Mouse (Mus musculus): ENCODE measurements around the gene Cand1.

The Cand1 gene

GRCm38 (mm10) chr10:119211251-119211650, 28.6 kb downstream of the Cand1 start:
- DNase-seq (ENCODE audit: low read depth, low spot score), result no peak

- no peak for DNase-seq (ENCODE audit: low read depth, low spot score)
These were observed 33.4 kb downstream of the Cand1 start for GRCm38 (mm10) chr10:119206309-119206932.

GRCm38 (mm10) chr10:119205229-119205628, 34.6 kb downstream of the Cand1 start:
- no peak for DNase-seq (ENCODE audit: low read depth, low spot score)

GRCm38 (mm10) chr10:119204334-119204946, 35.4 kb downstream of the Cand1 start:
- DNase-seq (ENCODE audit: low read depth, low spot score), result no peak

- no peak for DNase-seq (ENCODE audit: low read depth, low spot score)
These were observed 40.0 kb downstream of the Cand1 start for GRCm38 (mm10) chr10:119199864-119200263.

- DNase-seq (ENCODE audit: low read depth, low spot score), result no peak
These were observed 41.5 kb downstream of the Cand1 start for GRCm38 (mm10) chr10:119198186-119198880.

GRCm38 (mm10) chr10:119197621-119198150, 42.2 kb downstream of the Cand1 start:
- DNase-seq (ENCODE audit: low read depth, low spot score), result no peak

GRCm38 (mm10) chr10:119192598-119193372, 47.1 kb downstream of the Cand1 start:
- no peak for DNase-seq (ENCODE audit: low read depth, low spot score)

- DNase-seq (ENCODE audit: low read depth, low spot score), result no peak
These were observed 52.1 kb downstream of the Cand1 start for GRCm38 (mm10) chr10:119187720-119188119.

GRCm38 (mm10) chr10:119169656-119170055, 70.2 kb downstream of the Cand1 start:
- no peak for DNase-seq (ENCODE audit: low read depth, low spot score)

GRCm38 (mm10) chr10:119169237-119169636, 70.6 kb downstream of the Cand1 start:
- DNase-seq (ENCODE audit: low read depth, low spot score), result no peak

- DNase-seq (ENCODE audit: low read depth, low spot score), result peak; percentile 13
These were observed 71.1 kb downstream of the Cand1 start for GRCm38 (mm10) chr10:119168791-119169190.

GRCm38 (mm10) chr10:119167858-119168257, 72.0 kb downstream of the Cand1 start:
- no peak for DNase-seq (ENCODE audit: low read depth, low spot score)

- no peak for DNase-seq (ENCODE audit: low read depth, low spot score)
These were observed 74.8 kb downstream of the Cand1 start for GRCm38 (mm10) chr10:119165051-119165450.

GRCm38 (mm10) chr10:119161820-119162382, 78.0 kb downstream of the Cand1 start:
- peak; percentile 17 for DNase-seq (ENCODE audit: low read depth, low spot score)

- DNase-seq (ENCODE audit: low read depth, low spot score), result no peak
These were observed 79.7 kb downstream of the Cand1 start for GRCm38 (mm10) chr10:119160161-119160560.

GRCm38 (mm10) chr10:119149261-119149660, 90.6 kb downstream of the Cand1 start:
- no peak for DNase-seq (ENCODE audit: low read depth, low spot score)
